Mouse (Mus musculus) neutrophil, adult 5-6 weeks (primary cell): Measurements from ENCODE around the gene Trcg1. TPM values are rescaled to one million over a fixed set of nuclear protein-coding genes. Genes with fewer than 3 reads are reported as not detected.
A peak's percentile ranks its signal among the peaks of the same experiment; 100 is the strongest.
"Not testable (repeated sequence)": the region's sequence is repeated elsewhere in the genome, so short reads cannot be mapped to it uniquely, and the experiment has no call there.

Source experiments
- ATAC-seq: fragments of 151-379, 151-347 bp; 2 replicates; pipeline ENCODE4 v1.8.0; 2017; ENCODE audit warnings: mild to moderate bottlenecking, moderate TSS enrichment; ENCODE audit not compliant: insufficient number of reproducible peaks, poor library complexity, low FRiP score, severe bottlenecking; ENCODE audit errors: extremely low read depth
- total RNA-seq: library from RNA; stranded (forward); fragments of 200-1000 nt; gene quantifications from 2 replicates; pipeline ENCODE4 v1.2.3, GENCODE M21; 2017

The Trcg1 gene
- 0.23 TPM in 1 of 2 replicates, not detected in the other for total RNA-seq

- no peak for ATAC-seq
Measured at GRCm38 (mm10) chr9:57236256-57236655, at the start of gene Trcg1. Gene Trcg1, plus strand, starts transcription at chr9:57236556.

GRCm38 (mm10) chr9:57196708-57197107 lies 39.6 kb upstream of the Trcg1 start:
- no peak for ATAC-seq

- no peak for ATAC-seq
Measured at GRCm38 (mm10) chr9:57197414-57197813, 38.9 kb upstream of the Trcg1 start.

DNA sequence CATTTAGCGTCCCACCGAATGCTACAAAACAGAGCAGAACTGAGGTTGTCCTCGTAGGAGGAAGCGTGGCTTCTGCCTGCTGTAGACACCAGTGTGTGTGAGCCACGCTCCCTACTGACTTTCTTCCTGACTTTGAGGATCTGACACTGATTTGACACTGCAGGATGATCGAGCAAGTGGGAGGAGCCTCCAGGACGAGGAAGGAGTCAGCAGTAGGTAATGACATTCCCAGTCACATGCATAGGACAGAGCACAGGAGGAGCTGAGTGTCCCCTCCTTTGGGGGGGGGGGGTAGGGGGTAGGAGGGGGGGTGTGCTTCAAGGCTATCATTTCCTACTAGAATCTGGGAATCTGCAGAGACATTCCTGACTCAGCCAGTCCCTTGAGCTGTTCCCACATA lies 33.4 kb upstream of the Trcg1 start:
- no peak for ATAC-seq

GRCm38 (mm10) chr9:57203571-57203970 lies 32.8 kb upstream of the Trcg1 start:
- not testable (repeated sequence) for ATAC-seq

DNA sequence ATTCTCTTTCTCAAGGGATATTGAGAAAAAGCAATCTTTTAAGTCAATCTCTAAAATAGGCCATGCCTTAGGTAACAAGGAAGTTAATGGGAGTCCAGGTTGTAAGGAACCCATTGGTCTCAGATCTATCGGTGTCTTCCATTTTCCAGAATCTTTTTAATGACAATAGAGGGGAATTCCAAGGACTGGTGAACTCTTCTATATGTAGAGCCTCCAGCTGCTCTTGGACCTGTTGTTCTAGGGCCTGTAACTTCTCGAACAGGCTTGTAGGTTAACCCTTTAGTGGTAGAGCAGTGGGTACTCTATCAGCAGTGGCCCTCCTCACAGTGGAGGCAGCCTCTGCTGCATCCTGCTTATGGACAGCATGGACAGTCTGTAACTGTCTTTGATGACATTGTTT lies 29.5 kb upstream of the Trcg1 start:
- ATAC-seq = no peak

DNA sequence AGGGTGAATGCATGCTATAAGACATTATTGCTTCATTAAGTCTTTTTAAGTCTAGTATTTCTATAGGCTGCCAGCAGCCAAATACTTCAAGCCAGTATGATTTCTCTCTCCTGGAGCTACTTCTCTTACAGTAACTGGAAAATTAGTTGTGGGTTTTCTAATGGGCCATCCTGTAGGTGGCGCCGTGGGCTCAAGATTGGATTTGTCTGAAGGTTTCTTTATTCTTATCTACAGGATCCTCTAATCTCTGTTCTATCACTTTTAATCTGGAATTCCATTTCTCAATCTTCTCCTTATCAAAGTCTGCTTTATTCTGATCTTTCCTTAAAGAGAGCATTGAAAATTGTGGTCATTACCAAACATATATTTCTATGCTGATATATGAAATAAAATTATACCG lies 27.0 kb upstream of the Trcg1 start:
- no peak for ATAC-seq

DNA sequence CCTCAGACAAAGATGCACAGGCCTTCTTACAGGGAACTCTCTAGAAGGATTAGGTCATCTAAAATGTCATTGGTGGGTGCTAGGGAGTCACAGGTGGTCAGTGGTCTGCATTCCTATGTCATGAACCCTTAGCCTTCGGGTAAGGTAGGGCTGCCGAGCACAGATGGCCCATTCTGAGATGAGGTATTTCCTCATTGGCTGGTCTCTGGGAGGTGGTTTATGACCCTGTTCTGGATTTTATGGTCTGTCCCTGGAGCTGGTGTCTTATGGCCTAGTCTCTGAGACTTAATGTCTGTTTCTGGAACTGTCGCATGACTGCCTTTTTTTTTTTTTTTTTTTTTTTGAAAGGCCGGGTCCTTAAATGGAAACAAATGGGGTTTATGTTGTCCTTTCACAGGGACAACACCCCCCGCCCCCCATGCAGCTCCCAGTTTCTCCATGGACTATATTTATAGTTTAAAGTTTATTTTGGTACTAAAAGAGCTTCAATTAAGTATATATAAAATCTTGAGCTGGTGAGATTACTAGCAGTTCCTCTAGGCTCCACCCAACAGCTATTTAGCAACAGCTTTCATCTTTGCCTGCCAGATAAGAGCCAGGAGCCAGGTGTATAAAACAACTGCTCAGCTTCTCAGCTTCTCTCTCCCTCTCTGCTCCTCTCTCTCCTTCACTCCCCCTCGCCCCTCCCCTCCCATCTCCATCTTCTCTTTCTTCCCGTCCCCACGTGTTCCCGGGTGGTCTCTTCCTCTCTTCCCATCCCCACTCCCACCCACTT lies 23.7 kb upstream of the Trcg1 start:
- no peak for ATAC-seq

DNA sequence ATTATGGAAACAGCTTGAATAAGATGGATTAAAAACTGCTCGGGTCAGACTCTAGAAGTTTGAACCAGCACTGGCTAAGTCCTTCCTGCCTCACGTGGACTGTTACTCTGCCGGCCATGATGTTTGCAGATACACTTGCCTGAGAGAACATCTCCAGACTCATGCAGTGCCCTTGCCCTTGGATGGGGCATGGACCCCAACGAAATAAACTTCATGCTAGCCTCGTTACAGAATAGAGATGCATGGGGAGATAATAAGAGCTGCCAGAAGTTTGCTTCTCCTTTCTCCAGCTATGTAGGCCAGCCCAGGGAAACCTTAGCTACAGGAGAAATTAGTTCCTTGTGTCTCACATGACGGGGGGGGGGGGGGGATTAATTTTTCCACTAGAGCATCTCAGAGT lies 21.9 kb upstream of the Trcg1 start:
- ATAC-seq = no peak

DNA sequence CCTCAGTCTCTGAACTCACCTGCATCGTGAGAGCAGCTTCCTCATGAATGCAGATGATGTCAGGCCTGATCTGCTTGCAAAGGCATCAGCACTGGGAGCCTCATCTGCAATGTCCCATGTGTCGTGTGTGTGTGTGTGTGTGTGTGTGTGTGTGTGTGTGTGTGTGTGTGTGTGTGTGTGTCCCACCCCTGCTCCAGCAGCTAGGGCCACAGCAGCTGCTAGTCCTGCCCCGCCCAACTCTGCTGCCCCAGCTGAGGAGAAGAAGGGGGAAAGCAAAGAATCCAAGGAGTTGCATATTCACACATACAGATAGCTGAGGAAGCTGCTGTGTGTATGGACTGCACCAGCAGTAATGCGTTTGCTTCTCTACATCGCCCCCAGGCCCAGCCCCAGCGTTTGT lies 19.1 kb upstream of the Trcg1 start:
- no peak for ATAC-seq

GRCm38 (mm10) chr9:57218776-57219175 lies 17.6 kb upstream of the Trcg1 start:
- no peak for ATAC-seq

GRCm38 (mm10) chr9:57219511-57219910 lies 16.8 kb upstream of the Trcg1 start:
- ATAC-seq = no peak

- 0 out of 2 replicates have a peak, but pooled peaks have one; percentile 19 for ATAC-seq
Measured at GRCm38 (mm10) chr9:57220356-57220755, 16.0 kb upstream of the Trcg1 start.

DNA sequence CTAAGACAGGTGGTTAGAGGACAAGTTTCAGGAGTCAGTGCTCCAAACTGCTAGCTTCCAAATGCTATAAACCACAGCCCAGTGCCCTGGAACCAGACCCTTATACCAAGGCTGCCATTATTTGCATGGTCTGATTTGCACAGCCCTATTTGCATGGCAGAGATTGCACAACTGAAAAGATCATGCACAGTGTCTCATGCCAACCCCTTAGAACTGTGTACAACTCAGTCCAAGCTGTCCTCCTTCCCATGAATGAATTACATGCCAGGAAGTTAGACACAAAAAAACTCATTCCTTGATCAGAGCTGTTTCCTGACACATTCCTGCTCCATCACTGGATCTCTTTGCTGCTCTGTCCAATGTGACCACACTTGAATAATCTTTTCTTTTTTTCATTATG lies 13.0 kb upstream of the Trcg1 start:
- ATAC-seq = no peak

DNA sequence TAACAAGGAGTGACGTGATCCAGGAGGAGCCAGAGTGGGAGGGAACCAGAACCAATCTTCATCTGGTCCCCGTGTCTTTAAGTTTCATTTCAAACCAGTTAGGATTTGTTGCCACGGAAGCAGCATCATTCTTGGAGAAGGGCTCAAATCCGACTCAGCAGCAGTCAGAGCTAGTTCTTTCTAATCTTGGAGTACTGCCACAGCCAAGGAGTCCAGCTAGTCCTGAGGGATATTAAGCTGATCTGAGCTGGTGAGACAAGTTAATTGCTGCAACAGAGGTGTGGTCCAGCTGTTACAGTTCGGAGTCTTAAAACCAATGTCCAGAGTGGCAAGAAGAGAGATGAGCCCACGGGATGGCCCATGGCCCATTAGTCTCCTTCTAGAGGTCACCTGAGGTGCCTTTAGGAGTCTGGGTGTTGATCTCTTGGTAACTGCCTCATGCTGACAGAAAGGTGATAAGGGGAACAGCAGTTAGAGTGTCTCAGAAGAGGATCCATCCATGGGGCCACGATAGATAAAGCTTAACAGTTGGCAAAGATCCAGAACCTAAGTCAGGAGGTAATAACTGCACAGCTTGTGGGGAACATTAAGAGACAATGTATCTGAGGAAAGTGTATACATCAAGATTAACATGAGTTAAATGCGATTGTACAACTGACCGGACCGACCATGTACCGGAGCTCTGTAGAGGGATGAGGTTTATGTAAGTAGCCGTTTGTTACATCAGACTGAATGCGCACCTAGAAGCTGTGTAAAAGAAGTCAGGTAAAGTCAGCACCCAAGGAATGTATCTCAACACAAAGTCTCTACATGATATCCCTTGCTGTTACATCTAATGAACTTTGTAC lies 10.4 kb upstream of the Trcg1 start:
- no peak for ATAC-seq

DNA sequence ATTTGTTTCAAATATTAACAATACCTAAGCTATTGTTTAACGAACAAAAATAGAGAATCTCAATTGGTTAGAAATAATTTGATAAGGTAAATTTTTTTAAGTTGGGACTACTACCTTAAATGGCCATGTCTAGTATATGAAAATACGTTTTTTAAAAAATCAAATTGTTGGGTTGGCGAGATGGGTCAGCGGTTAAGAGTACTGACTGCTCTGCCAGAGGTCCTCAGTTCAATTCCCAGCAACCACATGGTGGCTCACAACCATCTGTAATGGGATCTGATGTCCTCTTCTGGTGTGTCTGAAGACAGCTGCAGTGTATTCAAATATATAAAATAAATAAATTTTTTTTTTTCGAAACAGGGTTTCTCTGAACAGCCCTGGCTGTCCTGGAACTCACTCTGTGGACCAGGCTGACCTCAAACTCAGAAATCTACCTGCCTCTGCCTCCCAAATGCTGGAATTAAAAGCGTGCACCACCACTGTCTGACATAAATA lies 9.7 kb upstream of the Trcg1 start:
- ATAC-seq = not testable (repeated sequence)

DNA sequence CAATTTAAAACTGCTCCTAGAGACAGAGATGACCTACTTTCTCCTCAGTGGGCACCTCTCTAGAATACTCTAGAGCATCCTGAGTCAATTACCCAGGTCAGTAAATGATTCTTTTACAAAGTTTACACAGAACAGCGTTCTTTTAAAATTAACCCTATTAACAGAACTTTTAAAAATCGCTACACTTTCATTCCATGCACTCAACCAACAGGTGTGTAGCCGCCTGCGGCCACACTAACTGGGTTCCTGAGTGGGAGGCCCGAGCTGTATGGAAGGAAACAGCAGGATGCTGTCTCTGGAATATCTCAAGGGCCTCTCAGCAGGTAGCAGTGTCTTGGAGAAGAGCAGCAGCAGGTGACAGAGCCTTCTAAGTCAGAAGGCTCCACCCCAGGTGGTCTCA lies 9.2 kb upstream of the Trcg1 start:
- ATAC-seq = no peak

GRCm38 (mm10) chr9:57228186-57228585 lies 8.2 kb upstream of the Trcg1 start:
- ATAC-seq = no peak

DNA sequence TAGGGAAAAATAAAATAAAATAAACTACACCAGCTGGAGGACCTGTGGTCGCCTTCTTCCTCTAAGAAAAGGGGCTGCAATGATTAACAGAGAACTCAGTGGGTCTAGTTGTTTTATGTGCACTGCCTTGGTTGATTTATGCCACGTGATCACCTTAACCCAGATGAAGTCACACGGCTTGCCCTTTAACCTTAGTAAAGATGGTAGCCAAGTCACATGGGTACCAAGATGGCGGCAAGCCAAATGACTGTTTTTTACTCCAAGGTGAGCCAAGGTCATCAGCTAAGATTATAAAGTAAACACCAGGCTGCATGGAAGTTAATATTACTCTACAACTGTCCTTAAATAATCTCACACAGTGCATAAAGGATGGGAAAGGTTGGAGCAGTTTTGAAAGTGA lies 6.6 kb upstream of the Trcg1 start:
- no peak for ATAC-seq

DNA sequence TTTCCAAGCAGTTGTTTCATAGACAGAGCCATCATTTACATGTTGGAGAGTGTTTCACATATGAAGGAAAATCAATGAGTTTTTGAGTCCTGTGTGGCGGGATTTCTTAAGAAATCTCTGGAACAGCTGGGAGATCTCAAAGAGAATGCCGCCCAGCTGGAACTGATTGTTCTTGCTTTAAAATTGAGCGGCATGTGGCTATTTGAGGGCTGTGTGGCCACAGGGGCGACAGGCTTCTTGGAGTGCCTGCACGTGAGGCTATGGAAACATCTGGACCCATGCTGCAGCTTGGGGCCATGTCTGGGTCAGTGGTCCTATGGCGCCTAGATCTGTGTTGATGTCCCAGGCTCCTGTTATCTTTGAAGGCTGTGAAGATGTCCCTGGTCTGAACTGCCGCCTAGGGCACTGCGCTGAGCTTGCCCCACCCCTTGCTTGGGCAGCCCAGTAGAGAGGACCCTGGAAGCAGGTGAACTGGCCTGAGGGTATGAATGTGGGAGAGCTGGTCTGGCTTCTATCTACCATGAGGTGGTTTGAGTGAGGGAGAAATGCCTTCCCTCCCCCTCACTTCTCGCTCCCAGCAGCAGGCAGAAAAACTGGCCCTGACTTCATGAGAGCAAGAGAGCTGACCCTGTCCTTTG lies 6.1 kb upstream of the Trcg1 start:
- no peak for ATAC-seq
